Mouse (Mus musculus): ENCODE results near the gene Nploc4.

DNA sequence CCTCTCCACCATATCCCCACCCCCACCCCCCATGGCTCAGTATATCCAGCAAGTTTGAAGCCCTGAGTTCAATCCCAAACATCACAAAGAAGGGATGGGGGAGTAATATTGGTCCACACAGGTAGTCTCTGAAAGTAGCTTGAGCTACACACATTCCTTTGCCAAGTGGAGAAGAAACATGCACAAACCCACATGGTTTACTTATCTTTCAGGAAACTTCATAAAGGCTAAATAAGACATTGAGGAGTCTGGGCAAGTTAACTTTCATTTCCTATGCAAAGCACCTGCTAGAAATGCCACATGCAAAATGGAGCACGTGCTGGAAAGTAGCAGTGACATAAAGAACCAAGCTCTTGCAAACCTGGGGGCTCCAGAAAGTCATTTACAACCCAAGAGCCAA is 31.1 kb downstream of the Nploc4 start:
- TF ChIP-seq CTCF (IDR thresholded peaks at IDR 0.05; ENCODE audit: low read depth, low read length) (no peak), POLR2A (IDR thresholded peaks at IDR 0.05; ENCODE audit: borderline replicate concordance, low read depth, low read length) (no peak)
